Mouse (Mus musculus) frontal cortex, postnatal 25 days (tissue): Measurements from ENCODE around the gene Rgs5.

Experiments used
- DNase-seq, 2 experiments: peaks; one replicate each; pipeline ENCODE4 v3.0.0; 2022; ENCODE audit warnings: low spot score in 2 of 2

The Rgs5 gene

GRCm38 (mm10) chr1:169655256-169655655, at the start of gene Rgs5:
Gene Rgs5 (plus strand): TSS chr1:169655501.
- DNase-seq = peak in 1 of 2 experiments; percentile 12

- no peak for DNase-seq
Measured at GRCm38 (mm10) chr1:169606164-169606563, 49.1 kb upstream of the Rgs5 start.

GRCm38 (mm10) chr1:169629738-169630137, 25.6 kb upstream of the Rgs5 start:
- no peak for DNase-seq

GRCm38 (mm10) chr1:169637251-169637750, 18.0 kb upstream of the Rgs5 start:
- no peak for DNase-seq

GRCm38 (mm10) chr1:169644884-169645653, 10.2 kb upstream of the Rgs5 start:
- DNase-seq = no peak

- DNase-seq = no peak
Measured at GRCm38 (mm10) chr1:169659479-169659878, 4.2 kb downstream of the Rgs5 start.

GRCm38 (mm10) chr1:169667328-169667727, 12.0 kb downstream of the Rgs5 start:
- DNase-seq = no peak

- no peak for DNase-seq
Measured at GRCm38 (mm10) chr1:169670705-169671104, 15.4 kb downstream of the Rgs5 start.

- no peak for DNase-seq
Measured at GRCm38 (mm10) chr1:169671801-169672200, 16.5 kb downstream of the Rgs5 start.

- DNase-seq = no peak
Measured at GRCm38 (mm10) chr1:169672272-169672671, 17.0 kb downstream of the Rgs5 start.

GRCm38 (mm10) chr1:169674116-169674515, 18.8 kb downstream of the Rgs5 start:
- no peak for DNase-seq

- DNase-seq = no peak
Measured at GRCm38 (mm10) chr1:169676751-169677150, 21.4 kb downstream of the Rgs5 start.

- no peak for DNase-seq
Measured at GRCm38 (mm10) chr1:169680455-169681208, 25.3 kb downstream of the Rgs5 start.

- no peak for DNase-seq
Measured at GRCm38 (mm10) chr1:169682775-169683497, 27.6 kb downstream of the Rgs5 start.

- DNase-seq = no peak
Measured at GRCm38 (mm10) chr1:169685257-169685656, 30.0 kb downstream of the Rgs5 start.

GRCm38 (mm10) chr1:169693040-169693439, 37.7 kb downstream of the Rgs5 start:
- DNase-seq = no peak

GRCm38 (mm10) chr1:169693537-169693936, 38.2 kb downstream of the Rgs5 start:
- DNase-seq = no peak

- DNase-seq = no peak
Measured at GRCm38 (mm10) chr1:169695356-169695755, 40.1 kb downstream of the Rgs5 start.

- DNase-seq = no peak
Measured at GRCm38 (mm10) chr1:169697236-169697635, 41.9 kb downstream of the Rgs5 start.

GRCm38 (mm10) chr1:169699184-169699583, 43.9 kb downstream of the Rgs5 start:
- DNase-seq = no peak

- DNase-seq = no peak
Measured at GRCm38 (mm10) chr1:169704395-169705087, 49.2 kb downstream of the Rgs5 start.

- no peak for DNase-seq
Measured at GRCm38 (mm10) chr1:169721836-169722235, 66.5 kb downstream of the Rgs5 start.
